Mouse (Mus musculus): ENCODE results near the gene Zglp1. TPM values are rescaled to one million over a fixed set of nuclear protein-coding genes. Genes with fewer than 3 reads are reported as not detected.

Zglp1 gene
- 0.14 TPM in 1 of 2 replicates, not detected in the other for polyA plus RNA-seq (2012; rRNA removed)

DNA sequence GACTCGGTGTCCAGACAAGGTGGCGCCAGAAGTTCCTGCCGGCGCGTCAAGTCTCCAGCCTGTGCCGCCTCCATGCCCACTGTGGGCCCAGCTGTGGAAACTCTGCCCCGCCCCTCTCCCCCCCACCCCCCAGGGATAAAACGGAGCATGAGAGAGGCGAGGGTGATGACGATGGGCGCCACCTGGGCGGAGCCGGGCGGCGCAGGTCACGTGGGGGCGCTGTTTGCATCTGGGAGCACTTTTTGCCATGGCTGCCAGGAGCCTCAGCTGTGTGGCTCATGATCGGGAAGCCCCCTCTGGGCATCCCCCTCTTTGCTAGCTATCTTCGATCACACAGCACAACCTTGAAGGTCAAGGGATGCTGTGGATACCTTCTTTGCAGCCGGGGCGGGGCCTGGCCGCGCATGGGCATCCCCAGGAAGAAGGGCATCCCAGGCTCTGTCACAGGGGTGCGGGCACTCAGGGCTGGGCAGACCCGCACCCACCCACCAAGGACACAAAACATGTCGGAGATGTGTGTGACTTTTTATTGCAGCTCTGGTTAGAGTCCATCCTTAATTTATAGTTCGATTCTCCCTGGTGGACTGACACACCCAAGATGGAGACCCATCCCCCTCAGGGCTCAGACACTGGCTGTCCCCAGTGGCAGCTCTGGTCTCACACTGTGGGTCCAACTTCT is at the start of gene Zglp1:
Gene Zglp1 (minus strand): TSS at position 88 of the 679 bp plus-strand sequence.

GRCm38 (mm10) chr9:21091707-21092320 is 24.9 kb upstream of the Zglp1 start, which contains the start of the genes Gm38431 and Raver1:
TSS of gene Gm38431 (minus strand) at chr9:21091997.
TSS of gene Raver1 (minus strand) at chr9:21092008.

GRCm38 (mm10) chr9:21073044-21073840 is 6.3 kb upstream of the Zglp1 start, which contains the start of the genes Gm49373 and Fdx1l:
TSS of gene Gm49373 (minus strand) at chr9:21073096.
TSS of gene Fdx1l (minus strand) at chr9:21073614.

DNA sequence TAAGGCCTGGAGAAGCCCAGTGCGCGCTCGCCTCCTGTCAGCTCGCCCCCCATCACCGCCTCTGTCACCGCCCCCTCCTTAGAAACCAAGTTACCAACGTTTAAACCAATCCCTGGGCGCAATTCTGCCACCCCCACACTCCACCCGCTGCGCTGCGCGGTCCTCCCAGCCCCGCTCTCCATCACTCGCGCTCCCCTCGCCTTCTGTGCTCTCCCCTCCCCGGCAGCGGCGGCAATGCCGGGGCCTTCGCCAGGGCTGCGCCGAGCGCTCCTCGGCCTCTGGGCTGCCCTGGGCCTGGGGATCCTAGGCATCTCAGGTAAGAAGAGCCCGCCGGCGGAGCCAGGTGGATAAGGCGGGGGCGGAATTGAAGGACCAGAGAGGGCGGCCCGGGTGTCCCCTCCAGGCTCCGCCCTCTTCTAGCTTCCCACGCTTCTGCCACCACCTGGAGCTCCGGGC is 35.0 kb downstream of the Zglp1 start, which contains the start of gene Icam5:
Gene Icam5 (plus strand): TSS at position 178 of the 456 bp plus-strand sequence.

GRCm38 (mm10) chr9:21029291-21030054 is 37.4 kb downstream of the Zglp1 start, which contains the start of gene Icam4:
TSS of gene Icam4 (plus strand) at chr9:21029373.

DNA sequence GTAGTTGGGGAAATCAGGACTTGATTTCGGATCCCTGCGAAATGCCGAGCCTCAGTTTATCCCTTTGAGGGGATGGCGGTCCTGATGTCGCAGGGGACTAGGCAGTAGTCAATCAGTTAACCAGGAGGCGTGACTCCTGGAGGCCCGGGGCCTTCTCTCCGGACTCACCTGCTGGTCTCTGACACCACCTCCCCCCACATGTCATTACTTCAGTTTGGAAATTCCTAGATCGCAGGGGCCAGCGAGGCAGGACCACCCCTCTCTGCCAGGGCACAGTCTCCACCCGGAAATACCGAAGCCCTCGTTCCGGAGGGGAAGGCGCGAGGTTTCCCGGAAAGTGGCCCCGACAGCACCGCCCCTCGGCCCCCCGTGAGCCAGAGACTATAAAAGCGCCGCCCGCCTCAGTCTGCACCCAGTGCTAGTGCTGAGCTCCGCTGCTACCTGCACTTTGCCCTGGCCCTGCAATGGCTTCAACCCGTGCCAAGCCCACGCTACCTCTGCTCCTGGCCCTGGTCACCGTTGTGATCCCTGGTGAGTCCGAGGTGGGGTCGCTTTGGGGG is 51.2 kb downstream of the Zglp1 start, which contains the start of gene Icam1:
Gene Icam1 (plus strand): TSS at position 415 of the 560 bp plus-strand sequence.

Other genes with a start within 250 kb of the Zglp1 start
- not detected in 2 replicates for gene Rdh8, start 248.6 kb downstream of the Zglp1 start, polyA plus RNA-seq (2012; rRNA removed)
- 39.6 and 46.0 TPM in 2 replicates for gene A230050P20Rik, start 198.5 kb downstream of the Zglp1 start, polyA plus RNA-seq (2012; rRNA removed)
- gene Angptl6, start 187.4 kb downstream of the Zglp1 start, polyA plus RNA-seq (2012; rRNA removed) = 12.0 and 12.6 TPM in 2 replicates
- 46.3 and 57.8 TPM in 2 replicates for gene Ppan, start 178.9 kb downstream of the Zglp1 start, polyA plus RNA-seq (2012; rRNA removed)
- gene Eif3g, start 168.5 kb downstream of the Zglp1 start, polyA plus RNA-seq (2012; rRNA removed) = 76.5 and 83.2 TPM in 2 replicates
- gene Dnmt1, start 107.2 kb downstream of the Zglp1 start, polyA plus RNA-seq (2012; rRNA removed) = 25.1 and 28.7 TPM in 2 replicates
- 1.5 and 1.7 TPM in 2 replicates for gene S1pr2, start 90.3 kb downstream of the Zglp1 start, polyA plus RNA-seq (2012; rRNA removed)
- gene Mrpl4, start 64.4 kb downstream of the Zglp1 start, polyA plus RNA-seq (2012; rRNA removed) = 26.8 and 27.0 TPM in 2 replicates
- 10.1 and 10.5 TPM in 2 replicates for gene Icam1, start 51.1 kb downstream of the Zglp1 start, polyA plus RNA-seq (2012; rRNA removed)
- gene Icam4, start 37.7 kb downstream of the Zglp1 start, polyA plus RNA-seq (2012; rRNA removed) = 20.4 and 20.9 TPM in 2 replicates
- gene Icam5, start 35.0 kb downstream of the Zglp1 start, polyA plus RNA-seq (2012; rRNA removed) = 0.29 and 0.32 TPM in 2 replicates
- 0.42 TPM in 2 replicates for gene Gm49373, start 6.0 kb upstream of the Zglp1 start, polyA plus RNA-seq (2012; rRNA removed)
- 25.0 and 27.6 TPM in 2 replicates for gene Fdx1l, start 6.5 kb upstream of the Zglp1 start, polyA plus RNA-seq (2012; rRNA removed)
- gene Gm38431, start 24.9 kb upstream of the Zglp1 start, polyA plus RNA-seq (2012; rRNA removed) = 1.0 and 1.2 TPM in 2 replicates
- 14.5 and 16.7 TPM in 2 replicates for gene Raver1, start 24.9 kb upstream of the Zglp1 start, polyA plus RNA-seq (2012; rRNA removed)
- 7.8 and 8.0 TPM in 2 replicates for gene Tyk2, start 64.2 kb upstream of the Zglp1 start, polyA plus RNA-seq (2012; rRNA removed)
- gene Cdc37, start 82.9 kb upstream of the Zglp1 start, polyA plus RNA-seq (2012; rRNA removed) = 88.6 and 96.9 TPM in 2 replicates
- 1.5 and 1.6 TPM in 2 replicates for gene Pde4a, start 98.6 kb upstream of the Zglp1 start, polyA plus RNA-seq (2012; rRNA removed)
- 17.2 and 17.3 TPM in 2 replicates for gene Keap1, start 172.3 kb upstream of the Zglp1 start, polyA plus RNA-seq (2012; rRNA removed)
- 0.10 TPM in 2 replicates for gene S1pr5, start 181.3 kb upstream of the Zglp1 start, polyA plus RNA-seq (2012; rRNA removed)
- 28.1 and 29.4 TPM in 2 replicates for gene Atg4d, start 198.2 kb upstream of the Zglp1 start, polyA plus RNA-seq (2012; rRNA removed)
- gene Kri1, start 220.9 kb upstream of the Zglp1 start, polyA plus RNA-seq (2012; rRNA removed) = 16.4 and 19.3 TPM in 2 replicates
- gene Cdkn2d, start 224.3 kb upstream of the Zglp1 start, polyA plus RNA-seq (2012; rRNA removed) = 50.5 and 57.7 TPM in 2 replicates
- 0.45 and 0.55 TPM in 2 replicates for gene Ap1m2, start 245.2 kb upstream of the Zglp1 start, polyA plus RNA-seq (2012; rRNA removed)

Data from liver, embryonic 18 days (tissue).